Mouse (Mus musculus): ENCODE results near the gene Vmn2r7. TPM values are rescaled to one million over a fixed set of nuclear protein-coding genes. Genes with fewer than 3 reads are reported as not detected.
"Not testable (repeated sequence)": the region's sequence is repeated elsewhere in the genome, so short reads cannot be mapped to it uniquely, and the experiment has no call there.

Gene Vmn2r7
- not detected for total RNA-seq (2022)

- not testable (repeated sequence) for DNase-seq (ENCODE audit: low spot score in 2 of 2)
Measured at GRCm38 (mm10) chr3:64844665-64845064, at the start of gene Vmn2r7. Vmn2r7 (minus strand) TSS chr3:64844765.

GRCm38 (mm10) chr3:64889725-64890124 is 45.2 kb upstream of the Vmn2r7 start:
- no peak for DNase-seq (ENCODE audit: low spot score in 2 of 2)

GRCm38 (mm10) chr3:64878199-64878977 is 33.8 kb upstream of the Vmn2r7 start:
- DNase-seq (ENCODE audit: low spot score in 2 of 2): no peak

GRCm38 (mm10) chr3:64876669-64877068 is 32.1 kb upstream of the Vmn2r7 start:
- DNase-seq (ENCODE audit: low spot score in 2 of 2): no peak

GRCm38 (mm10) chr3:64842881-64843280 is 1.7 kb downstream of the Vmn2r7 start:
- no peak for DNase-seq (ENCODE audit: low spot score in 2 of 2)

- DNase-seq (ENCODE audit: low spot score in 2 of 2): peak; percentile 5 to 17
Measured at GRCm38 (mm10) chr3:64842299-64842698, 2.3 kb downstream of the Vmn2r7 start.

GRCm38 (mm10) chr3:64831134-64831533 is 13.4 kb downstream of the Vmn2r7 start:
- no peak for DNase-seq (ENCODE audit: low spot score in 2 of 2)

- DNase-seq (ENCODE audit: low spot score in 2 of 2): no peak
Measured at GRCm38 (mm10) chr3:64791245-64791591, 53.3 kb downstream of the Vmn2r7 start.

- DNase-seq (ENCODE audit: low spot score in 2 of 2): no peak
Measured at GRCm38 (mm10) chr3:64790509-64791244, 53.9 kb downstream of the Vmn2r7 start.

GRCm38 (mm10) chr3:64782901-64783300 is 61.7 kb downstream of the Vmn2r7 start:
- no peak for DNase-seq (ENCODE audit: low spot score in 2 of 2)

GRCm38 (mm10) chr3:64772132-64772531 is 72.4 kb downstream of the Vmn2r7 start:
- DNase-seq (ENCODE audit: low spot score in 2 of 2): no peak

GRCm38 (mm10) chr3:64756145-64756544 is 88.4 kb downstream of the Vmn2r7 start:
- DNase-seq (ENCODE audit: low spot score in 2 of 2): no peak

- not testable (repeated sequence) for DNase-seq (ENCODE audit: low spot score in 2 of 2)
Measured at GRCm38 (mm10) chr3:64727187-64727970, 117.2 kb downstream of the Vmn2r7 start.

GRCm38 (mm10) chr3:64725736-64726135 is 118.8 kb downstream of the Vmn2r7 start:
- DNase-seq (ENCODE audit: low spot score in 2 of 2): not testable (repeated sequence)

GRCm38 (mm10) chr3:64676069-64676468 is 168.5 kb downstream of the Vmn2r7 start:
- not testable (repeated sequence) for DNase-seq (ENCODE audit: low spot score in 2 of 2)

Measured in gastrocnemius, adult 8-10 months (tissue).